Mouse (Mus musculus) MEL-GATA-1-ER (cell line): ENCODE measurements around the gene Etv6.

ENCODE experiments used
- DNase-seq: peaks from one replicate; pipeline ENCODE4 v3.0.0-alpha.2; 2012; ENCODE audit warnings: low read depth; ENCODE audit errors: extremely low read depth

Gene Etv6

DNA sequence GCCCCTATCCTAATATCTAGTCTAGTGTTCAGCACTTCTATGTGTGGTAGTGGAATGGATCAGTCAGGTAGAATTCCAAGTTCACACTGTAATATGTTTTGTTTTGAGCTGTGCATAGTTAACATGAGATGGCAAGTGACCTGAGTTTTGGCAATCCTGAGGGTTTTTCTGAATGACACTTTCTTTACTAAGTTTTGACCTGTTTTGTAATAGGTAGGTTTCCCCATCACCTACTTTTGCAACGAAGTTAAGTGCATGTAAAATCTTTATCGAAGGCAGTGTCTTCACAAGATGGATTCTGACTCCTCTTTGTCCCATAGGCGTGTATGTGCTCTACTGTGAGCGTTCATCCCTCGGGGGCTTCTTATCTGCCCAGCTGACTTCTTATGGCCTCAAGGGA, 74.7 kb downstream of the Etv6 start:
- no peak for DNase-seq

DNA sequence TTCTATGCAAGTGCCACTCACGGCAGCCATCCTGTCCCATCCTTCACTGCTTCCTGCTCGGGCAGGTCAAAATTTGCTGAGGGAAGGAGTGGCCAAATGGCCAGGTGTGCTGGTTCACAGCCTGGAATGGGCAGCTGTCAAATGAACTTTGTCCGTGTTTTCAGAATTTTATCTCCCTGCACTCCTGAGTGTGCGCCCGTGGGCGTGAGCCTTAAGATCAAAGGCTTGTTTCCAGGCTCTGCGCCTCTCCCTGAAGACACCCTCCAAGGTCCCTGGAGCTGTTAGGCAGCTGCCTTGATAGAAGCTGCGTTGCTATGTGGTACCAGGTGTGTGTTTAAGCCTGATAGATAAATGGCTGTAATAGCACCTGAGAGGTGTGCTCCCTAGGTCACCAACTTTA, 76.1 kb downstream of the Etv6 start:
- DNase-seq = no peak

- DNase-seq = no peak
These were observed 77.3 kb downstream of the Etv6 start for GRCm38 (mm10) chr6:134112753-134113152.

DNA sequence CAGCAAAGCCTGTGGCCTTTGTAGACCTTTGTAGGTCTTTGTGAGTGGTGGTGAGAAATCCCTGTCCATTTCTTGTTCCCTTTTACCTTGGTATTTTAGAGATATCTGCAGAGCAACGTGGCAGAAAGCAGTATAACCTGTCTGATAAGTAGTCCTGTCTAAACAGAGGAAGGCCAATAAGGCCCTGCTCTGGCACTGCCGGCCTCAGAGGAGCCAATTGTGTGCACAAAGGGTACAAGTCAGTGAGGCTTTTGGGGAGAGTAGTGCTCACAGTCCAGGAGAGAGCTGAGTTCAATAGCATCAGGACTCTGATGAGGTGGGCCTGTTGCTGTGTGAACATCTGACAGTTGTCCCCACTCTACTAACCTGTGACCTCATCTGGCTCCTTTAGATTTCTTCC, 77.7 kb downstream of the Etv6 start:
- DNase-seq = no peak

- DNase-seq = no peak
These were observed 79.9 kb downstream of the Etv6 start for GRCm38 (mm10) chr6:134115219-134115968.

DNA sequence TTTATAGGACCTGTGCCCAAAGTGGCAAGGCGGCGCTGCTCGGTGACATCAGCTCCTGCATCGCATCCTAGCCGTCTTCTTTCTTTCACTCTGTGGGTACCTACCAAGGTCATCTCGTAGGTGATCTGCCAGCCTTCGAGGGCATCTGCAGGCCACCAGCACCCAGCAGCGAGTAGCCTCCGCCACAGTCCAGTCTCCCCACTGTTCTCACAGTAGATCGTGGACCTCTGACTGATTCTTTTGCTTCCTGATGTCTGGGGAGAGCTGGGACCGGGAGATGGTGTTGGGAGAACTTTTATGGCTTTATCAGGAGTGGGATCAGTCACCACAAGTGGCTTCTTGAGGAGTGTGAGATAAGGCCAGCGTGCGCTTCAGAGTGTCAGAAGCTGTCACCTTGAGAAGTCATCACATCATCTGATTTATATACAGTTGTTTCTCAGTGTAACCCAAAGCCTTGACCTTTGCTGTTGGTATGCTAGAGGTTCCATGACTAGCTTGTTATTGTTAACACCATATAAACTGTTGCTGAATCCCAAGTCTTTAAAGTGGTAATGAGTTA, 82.0 kb downstream of the Etv6 start:
- DNase-seq = no peak

DNA sequence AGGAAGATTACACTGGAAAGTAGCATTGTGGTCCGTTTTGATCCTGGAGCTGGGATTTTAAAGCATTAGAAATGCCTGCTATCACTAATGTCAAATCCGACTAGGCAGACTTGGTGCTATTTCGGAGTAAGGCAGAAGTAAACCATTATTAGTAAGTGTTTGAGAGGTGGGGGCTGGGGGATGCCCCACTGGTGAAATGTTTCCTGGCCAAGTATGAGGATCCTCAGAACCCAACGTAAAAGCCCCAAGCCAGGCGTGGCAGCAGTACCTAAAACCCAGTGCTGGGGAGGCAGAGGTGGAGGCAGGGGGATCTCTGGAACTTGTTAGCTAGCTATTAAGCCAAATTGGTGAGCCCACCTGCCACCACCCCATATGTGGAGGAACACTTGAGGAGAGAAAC, 83.0 kb downstream of the Etv6 start:
- DNase-seq = no peak

GRCm38 (mm10) chr6:134119136-134119535, 83.6 kb downstream of the Etv6 start:
- no peak for DNase-seq

GRCm38 (mm10) chr6:134120227-134120626, 84.7 kb downstream of the Etv6 start:
- no peak for DNase-seq

DNA sequence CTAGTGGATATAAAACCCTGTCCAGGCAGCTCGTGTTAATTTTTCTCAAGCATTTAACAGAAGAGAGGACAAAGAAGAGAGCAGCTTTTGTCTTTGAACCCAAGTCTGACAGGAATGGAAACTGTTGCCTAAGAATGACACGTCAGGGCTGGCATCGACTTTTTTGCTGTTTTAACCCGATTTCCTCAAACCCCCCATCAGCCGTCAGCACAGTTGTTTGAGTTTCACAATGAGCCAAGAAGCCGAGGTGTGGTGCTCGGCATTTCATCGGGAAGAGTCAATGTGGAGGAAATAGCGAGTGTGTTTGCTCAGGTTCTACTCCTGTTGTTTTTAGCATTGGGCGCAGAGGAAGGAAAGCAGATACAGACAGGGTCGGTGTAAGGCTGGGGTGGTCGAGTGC, 85.2 kb downstream of the Etv6 start:
- no peak for DNase-seq

DNA sequence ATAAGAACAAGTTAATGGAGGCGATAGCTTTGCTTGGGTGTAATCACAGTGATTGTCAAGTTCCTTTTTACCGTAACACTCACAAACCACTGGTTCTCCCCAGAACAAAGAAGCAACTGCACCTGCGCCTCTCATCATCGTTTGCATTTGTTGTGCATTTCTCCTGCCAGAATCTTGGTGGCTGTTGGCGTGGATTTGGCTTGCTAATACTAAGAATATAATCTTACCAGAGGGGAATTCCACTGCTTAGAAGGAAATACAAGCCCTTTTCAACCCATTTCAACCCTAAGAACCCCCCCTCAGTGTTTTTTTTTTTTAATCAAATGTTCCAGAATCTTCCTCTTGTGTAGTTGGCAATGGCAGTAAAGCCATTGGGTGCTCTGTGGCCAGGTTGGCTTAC, 87.4 kb downstream of the Etv6 start:
- DNase-seq = no peak

DNA sequence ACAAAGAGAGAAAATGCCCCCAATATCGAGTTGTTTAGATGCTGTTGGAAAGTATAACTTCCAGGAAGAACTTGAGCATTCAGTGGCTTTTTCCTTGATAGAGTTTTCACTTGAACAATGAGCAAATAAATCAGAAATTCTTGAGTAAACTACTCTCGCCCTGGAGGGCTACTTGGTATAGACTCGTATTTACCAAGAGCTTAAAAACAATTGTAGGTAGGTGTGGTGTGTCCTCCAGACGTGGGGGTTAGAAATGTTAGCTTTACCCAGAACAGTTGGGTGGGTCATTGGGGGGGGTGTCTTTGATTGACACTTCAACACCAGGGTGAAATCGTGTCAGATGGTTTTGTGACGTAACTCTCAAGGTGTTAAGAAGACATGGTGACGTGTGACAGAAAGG, 88.0 kb downstream of the Etv6 start:
- no peak for DNase-seq

DNA sequence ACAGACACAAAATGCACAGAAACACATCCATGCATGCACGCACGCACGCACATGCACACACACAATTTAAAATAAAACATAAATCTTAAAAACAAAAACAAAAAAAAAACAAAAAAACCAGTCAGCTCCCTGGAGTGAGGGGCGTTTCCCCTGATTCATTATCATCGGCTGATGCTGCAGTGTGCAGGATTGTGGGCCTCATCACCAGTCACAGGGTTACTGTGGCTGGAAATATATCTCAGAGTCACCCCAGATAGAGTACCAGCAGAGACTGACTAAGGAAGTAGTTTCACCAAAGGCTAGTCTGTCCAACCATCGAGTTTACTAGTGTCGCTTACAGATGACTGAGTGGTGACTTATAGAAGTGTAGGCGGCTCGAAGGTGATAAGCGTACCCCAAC, 88.8 kb downstream of the Etv6 start:
- DNase-seq = no peak

DNA sequence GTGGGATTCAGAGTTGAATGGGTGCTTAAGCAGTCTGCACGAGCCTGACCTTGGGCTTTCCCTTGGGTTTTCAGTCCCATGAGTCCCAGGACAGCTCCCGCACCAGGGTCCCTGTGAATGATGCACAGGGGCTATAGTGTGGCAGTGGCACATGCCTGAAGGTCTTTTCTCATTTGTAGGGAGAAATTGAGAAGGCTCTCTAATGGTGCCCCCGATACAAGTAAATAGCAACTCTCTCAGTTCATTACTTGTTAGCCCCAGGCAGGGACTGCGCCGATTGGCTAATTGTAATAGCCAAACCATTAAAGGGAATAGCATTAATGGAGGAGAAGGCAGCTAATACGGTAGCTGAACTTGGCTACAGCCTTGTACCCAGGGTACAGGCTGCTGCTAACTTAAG, 92.5 kb downstream of the Etv6 start:
- DNase-seq = no peak

DNA sequence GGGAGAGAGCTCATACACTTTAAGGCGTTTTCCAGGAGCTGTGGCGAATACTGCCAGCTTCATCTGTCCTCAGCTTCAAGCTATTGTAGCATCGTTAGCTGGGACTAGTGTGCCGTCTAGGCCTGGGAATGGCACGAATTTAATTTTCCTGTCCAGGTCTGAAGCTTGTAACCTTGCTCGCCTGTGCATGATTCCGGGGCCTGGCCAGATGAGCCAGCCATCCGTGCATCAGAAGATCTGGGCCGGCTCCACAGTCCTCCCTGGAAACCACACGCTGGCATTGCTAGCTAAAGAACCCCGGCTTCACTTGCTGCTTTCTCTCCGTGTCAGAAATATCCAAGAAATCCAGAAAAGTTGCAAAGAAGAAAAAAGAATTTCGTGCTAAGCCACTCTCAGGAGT, 93.1 kb downstream of the Etv6 start:
- no peak for DNase-seq

DNA sequence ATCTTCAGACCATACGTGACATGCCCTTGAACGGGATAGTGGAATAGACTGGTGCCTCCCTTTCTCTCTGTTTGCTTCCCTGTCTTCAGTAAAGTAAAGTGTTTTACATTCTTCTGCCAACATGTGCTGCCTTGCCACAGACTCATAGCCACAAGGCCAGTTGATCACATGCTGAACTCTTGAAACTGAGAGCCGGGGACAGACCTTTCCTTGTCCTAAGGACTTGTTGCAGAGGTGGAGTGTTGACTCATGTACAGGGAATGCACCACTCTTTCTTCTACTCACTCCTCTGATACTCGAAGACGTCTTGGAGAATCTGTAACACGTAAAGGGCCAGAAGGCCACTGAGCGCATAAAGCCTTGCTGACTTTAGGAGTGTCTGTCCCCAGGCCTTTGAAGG, 94.3 kb downstream of the Etv6 start:
- DNase-seq = no peak

DNA sequence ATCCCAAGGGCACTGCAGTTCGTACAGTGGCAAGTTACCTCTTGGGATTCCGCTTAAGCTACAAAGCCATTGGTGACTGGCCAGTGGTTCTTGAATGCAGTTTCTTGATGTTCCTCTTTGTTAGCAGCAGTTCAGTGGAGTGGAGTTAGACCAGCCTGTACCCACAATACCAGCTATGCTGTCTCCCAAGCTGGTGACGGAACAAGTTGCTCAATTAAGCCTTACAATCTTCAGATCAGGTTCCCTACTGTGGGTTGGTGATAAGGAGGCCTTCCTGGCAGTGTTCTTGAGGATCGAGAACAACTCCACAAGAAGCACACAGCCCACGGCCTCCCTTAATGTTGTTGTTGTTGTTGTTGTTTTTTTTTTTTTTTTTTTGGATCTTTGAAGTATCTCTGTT, 95.3 kb downstream of the Etv6 start:
- DNase-seq = peak; percentile 37

GRCm38 (mm10) chr6:134131601-134132000, 96.1 kb downstream of the Etv6 start:
- DNase-seq = no peak

GRCm38 (mm10) chr6:134133756-134134155, 98.3 kb downstream of the Etv6 start:
- DNase-seq = no peak

DNA sequence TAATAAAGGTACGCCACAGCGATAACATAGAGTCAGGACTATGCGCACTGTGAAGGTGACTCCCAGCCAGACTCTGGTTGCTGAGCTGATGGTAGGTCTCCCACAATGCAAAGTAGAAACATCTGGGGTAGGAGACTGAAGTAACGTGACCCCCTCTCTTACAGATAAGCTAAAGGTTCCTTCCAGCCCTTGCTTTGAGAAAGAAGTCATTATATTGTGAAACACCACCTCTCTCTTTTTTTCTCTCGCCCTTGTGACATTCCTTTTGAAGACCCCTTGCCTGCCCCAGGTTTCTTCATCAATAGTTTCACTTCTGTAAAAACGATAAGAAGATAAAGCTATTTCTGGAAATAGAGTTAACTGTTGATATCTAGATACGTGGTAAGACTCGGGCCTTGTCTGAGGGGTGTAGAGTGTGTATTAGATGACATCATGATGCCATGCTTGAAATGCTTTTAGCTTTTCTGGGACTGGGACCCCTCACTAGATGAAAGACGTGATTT, 99.4 kb downstream of the Etv6 start:
- no peak for DNase-seq

DNA sequence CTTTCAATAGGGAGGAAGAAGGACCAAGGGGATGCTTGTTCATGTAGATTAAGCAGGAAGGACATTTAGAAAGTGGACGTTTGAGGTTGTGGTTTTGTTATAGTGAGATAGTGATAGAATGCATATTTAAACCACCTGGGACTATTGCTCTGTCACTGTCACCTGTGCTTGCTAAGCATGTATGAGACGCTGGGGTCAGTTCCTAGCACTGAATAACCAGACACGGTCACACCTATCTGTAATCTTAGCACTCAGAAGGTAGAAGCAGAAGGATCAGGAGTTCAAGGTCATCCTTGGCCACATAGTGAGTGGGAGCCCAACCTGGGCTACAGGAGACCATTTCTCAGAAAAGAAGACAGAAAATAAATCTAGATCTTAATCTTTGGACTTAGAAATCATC, 100.8 kb downstream of the Etv6 start:
- DNase-seq = no peak

- DNase-seq = no peak
These were observed 103.9 kb downstream of the Etv6 start for GRCm38 (mm10) chr6:134139359-134139758.
